Mouse (Mus musculus): ENCODE measurements around the gene Zfp710. TPM values are rescaled to one million over a fixed set of nuclear protein-coding genes. Genes with fewer than 3 reads are reported as not detected.

Gene Zfp710
- polyA plus RNA-seq, 1 experiment from 2014 or later, result 20.5 TPM

DNA sequence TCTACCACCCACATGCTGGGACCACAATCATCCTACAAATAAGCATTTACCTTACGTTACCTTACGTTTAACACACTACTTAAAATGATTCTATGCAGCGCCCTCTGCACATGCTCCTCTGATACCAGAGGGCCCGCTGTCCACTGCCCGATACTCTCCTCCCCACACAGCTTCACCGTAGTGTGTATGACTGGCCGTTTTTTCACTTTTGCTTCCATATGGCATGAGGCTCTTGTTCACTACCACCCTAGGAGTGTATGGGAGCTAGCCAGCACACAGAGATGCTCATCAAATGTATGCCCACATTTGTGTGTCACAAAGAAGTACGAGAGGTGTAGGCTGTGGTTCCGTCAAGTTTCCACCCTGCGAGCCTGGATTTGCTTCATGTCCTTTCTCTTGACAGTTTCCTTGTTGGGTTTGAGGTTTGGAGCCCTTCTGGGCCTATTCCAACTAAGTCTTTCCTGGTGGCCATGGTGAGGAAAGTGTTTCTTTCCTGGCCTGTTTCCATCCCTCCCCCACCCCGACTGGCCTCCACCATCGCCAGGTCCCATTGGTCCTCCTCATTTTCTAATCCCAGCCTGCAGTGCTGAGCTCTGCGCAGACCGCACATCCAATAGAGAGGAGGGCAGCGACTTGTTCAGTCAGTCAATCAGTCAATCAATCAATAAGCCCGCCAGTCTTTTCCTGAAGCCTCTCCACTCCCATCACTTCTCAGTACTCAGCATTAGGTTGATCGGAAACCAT, 37.6 kb downstream of the Zfp710 start:
- H3K4me1 ChIP-seq, result peaks cover 81% of the 10 kb centered on the region
- no peaks in the 10 kb centered on the region for H3K9me3 ChIP-seq (replicated peaks)
- H3K4me3 ChIP-seq (replicated peaks), result no peak overlapping the region
- no peak overlapping the region for H3K4me2 ChIP-seq
- H3K27me3 ChIP-seq, result no peaks in the 10 kb centered on the region
- 93% methylated on average over 17 of the region's 17 CpGs for WGBS
- no peaks in the 10 kb centered on the region for H3K36me3 ChIP-seq
- no peak overlapping the region for H3K9ac ChIP-seq
- no peak overlapping the region for H3K27ac ChIP-seq
- ATAC-seq (replicated peaks; ENCODE audit: low FRiP score), result no peak

GRCm38 (mm10) chr7:80063244-80063643, 38.6 kb downstream of the Zfp710 start:
- Histone ChIP-seq H3K36me3 (no peaks in the 10 kb centered on the region), H3K4me3 (replicated peaks) (no peak overlapping the region), H3K4me1 (peaks cover 79% of the 10 kb centered on the region), H3K27ac (no peak overlapping the region), H3K9me3 (replicated peaks) (no peaks in the 10 kb centered on the region), H3K27me3 (no peaks in the 10 kb centered on the region), H3K4me2 (no peak overlapping the region), H3K9ac (no peak overlapping the region)
- no peak for ATAC-seq (replicated peaks; ENCODE audit: low FRiP score)
- 68% methylated on average over 5 of the region's 5 CpGs for WGBS

GRCm38 (mm10) chr7:80063902-80064736, 39.5 kb downstream of the Zfp710 start:
- no peak for ATAC-seq (replicated peaks; ENCODE audit: low FRiP score)
- no peak overlapping the region for H3K4me3 ChIP-seq (replicated peaks)
- no peaks in the 10 kb centered on the region for H3K36me3 ChIP-seq
- H3K4me2 ChIP-seq, result no peak overlapping the region
- WGBS, result 79% methylated on average over 15 of the region's 15 CpGs
- no peak overlapping the region for H3K9ac ChIP-seq
- peaks cover 76% of the 10 kb centered on the region for H3K4me1 ChIP-seq
- no peaks in the 10 kb centered on the region for H3K27me3 ChIP-seq
- no peaks in the 10 kb centered on the region for H3K9me3 ChIP-seq (replicated peaks)
- H3K27ac ChIP-seq, result no peak overlapping the region

DNA sequence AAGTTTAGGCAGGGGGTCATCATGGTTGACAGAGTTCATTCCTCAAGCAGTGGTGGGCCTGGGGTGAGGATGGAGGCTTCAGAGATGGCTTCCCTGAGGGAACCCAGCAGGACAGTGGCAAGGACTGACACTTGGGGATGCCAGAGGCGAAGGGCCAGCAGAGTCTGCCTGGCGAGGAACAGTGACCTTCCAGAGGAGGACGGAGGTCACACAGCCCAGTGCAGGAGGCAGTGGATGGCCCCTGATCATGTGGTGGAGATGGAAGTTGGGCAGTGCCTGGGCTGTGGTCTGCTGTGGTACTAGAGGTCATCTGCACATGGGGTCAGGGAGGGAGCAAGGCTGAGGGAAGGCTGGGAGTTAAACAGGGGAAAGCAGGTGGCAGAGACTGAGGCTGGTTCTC, 40.6 kb downstream of the Zfp710 start:
- WGBS, result 89% methylated on average over 3 of the region's 3 CpGs
- ATAC-seq (replicated peaks; ENCODE audit: low FRiP score), result no peak

GRCm38 (mm10) chr7:80066675-80067455, 42.3 kb downstream of the Zfp710 start:
- Histone ChIP-seq H3K9me3 (replicated peaks) (no peaks in the 10 kb centered on the region), H3K4me1 (peaks cover 74% of the 10 kb centered on the region), H3K4me3 (replicated peaks) (no peak overlapping the region), H3K4me2 (no peak overlapping the region), H3K9ac (no peak overlapping the region), H3K36me3 (no peaks in the 10 kb centered on the region), H3K27me3 (no peaks in the 10 kb centered on the region), H3K27ac (peak overlapping the region; percentile 56; the same call in 1 of the 2 replicates)
- no peak for ATAC-seq (replicated peaks; ENCODE audit: low FRiP score)
- WGBS, result 59% methylated on average over 13 of the region's 13 CpGs

More for the DNA sequence above, 40.6 kb downstream of the Zfp710 start:
- H3K36me3 ChIP-seq, result no peaks in the 10 kb centered on the region
- H3K4me3 ChIP-seq (replicated peaks), result no peak overlapping the region
- peaks cover 76% of the 10 kb centered on the region for H3K4me1 ChIP-seq
- no peak overlapping the region for H3K9ac ChIP-seq
- H3K9me3 ChIP-seq (replicated peaks), result no peaks in the 10 kb centered on the region
- H3K27me3 ChIP-seq, result no peaks in the 10 kb centered on the region
- H3K27ac ChIP-seq, result no peak overlapping the region
- H3K4me2 ChIP-seq, result no peak overlapping the region

DNA sequence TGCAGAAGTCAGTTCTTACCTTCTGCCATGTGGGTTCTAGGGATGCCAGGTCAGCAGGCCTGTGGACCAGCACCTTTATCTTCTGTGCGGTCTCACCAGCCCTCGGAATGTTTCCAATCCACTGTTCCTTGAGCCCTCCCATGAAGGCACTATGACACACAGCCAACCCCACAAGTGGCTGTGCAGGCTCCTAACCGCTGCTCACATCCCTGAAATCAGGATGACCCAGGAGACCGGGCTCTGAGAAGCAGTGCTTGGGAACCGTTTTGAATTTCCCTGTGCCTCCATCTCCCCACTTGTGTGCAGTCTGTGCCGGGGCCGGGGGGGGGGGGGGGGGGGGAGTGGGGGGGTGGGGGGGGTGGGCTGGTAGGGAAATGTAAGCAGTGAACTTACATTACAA, 43.7 kb downstream of the Zfp710 start:
- ATAC-seq (replicated peaks; ENCODE audit: low FRiP score), result no peak
- Histone ChIP-seq H3K4me2 (no peak overlapping the region), H3K9me3 (replicated peaks) (no peaks in the 10 kb centered on the region), H3K4me1 (peaks cover 74% of the 10 kb centered on the region), H3K4me3 (replicated peaks) (no peak overlapping the region), H3K36me3 (no peaks in the 10 kb centered on the region), H3K27me3 (no peaks in the 10 kb centered on the region), H3K27ac (no peak overlapping the region), H3K9ac (no peak overlapping the region)
- WGBS, result 65% methylated on average over 5 of the region's 7 CpGs

DNA sequence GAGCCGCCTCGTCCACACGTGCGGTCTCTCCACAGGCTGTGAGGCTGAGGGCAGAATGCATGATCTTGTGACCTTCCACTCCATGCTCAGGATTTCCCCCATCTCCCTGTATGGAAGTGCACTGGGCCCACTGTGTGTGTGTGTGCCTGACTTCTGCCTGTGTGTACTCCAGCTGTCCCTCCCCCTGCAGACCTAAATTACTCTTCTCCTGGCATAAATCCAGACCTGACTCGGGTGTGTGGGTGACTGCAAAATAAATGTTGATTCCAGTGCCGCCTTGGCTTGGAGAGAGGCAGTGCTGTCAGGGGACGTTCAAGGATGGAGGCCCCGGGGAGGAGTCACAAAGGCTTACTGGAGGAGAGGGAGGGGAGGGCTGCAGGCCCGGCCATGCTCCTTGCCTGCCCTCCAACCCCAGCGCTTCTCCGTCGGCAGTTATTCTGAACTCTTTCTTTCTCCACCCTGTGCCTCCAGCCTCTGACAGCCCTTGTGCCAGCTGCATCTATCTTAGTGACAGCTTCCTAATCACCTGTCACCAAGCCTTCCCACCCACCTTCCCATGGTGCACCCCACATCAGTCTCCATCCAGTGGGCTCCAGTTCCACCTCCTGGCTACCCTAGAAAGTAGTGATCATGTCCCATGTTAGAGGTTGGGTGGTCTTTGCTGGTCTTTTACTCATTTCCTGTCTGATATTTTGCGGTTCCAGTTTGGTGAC, 45.2 kb downstream of the Zfp710 start:
- WGBS, result 13% methylated on average over 13 of the region's 13 CpGs
- no peaks in the 10 kb centered on the region for H3K9me3 ChIP-seq (replicated peaks)
- no peaks in the 10 kb centered on the region for H3K27me3 ChIP-seq
- no peak overlapping the region for H3K4me3 ChIP-seq (replicated peaks)
- peak overlapping the region; percentile 9; the same call in 1 of the 2 replicates for H3K4me2 ChIP-seq
- no peaks in the 10 kb centered on the region for H3K36me3 ChIP-seq
- H3K4me1 ChIP-seq, result peaks cover 75% of the 10 kb centered on the region
- peak overlapping the region; percentile 61 for H3K27ac ChIP-seq
- ATAC-seq (replicated peaks; ENCODE audit: low FRiP score), result peak; percentile 70
- H3K9ac ChIP-seq, result no peak overlapping the region

DNA sequence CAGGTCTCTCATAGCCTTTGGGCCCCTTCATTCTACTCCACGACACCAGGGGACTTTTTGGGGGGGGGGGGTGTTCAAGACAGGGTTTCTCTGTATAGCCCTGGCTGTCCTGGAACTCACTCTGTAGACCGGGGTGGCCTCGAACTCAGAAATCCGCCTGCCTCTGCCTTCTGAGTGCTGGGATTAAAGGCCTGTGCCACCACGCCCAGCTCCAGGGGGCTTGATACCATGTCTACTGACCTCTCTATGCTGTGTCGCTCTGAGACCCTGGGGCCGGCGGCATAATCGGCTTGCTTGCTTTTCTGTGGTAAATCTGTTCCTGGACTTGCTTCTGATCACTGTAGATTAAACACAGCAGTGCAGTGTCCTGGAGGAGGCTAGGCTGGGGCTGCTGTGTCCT, 46.6 kb downstream of the Zfp710 start:
- H3K27ac ChIP-seq, result no peak overlapping the region
- H3K27me3 ChIP-seq, result no peaks in the 10 kb centered on the region
- no peaks in the 10 kb centered on the region for H3K36me3 ChIP-seq
- ATAC-seq (replicated peaks; ENCODE audit: low FRiP score), result no peak
- no peak overlapping the region for H3K4me3 ChIP-seq (replicated peaks)
- WGBS, result 90% methylated on average over 9 of the region's 9 CpGs
- no peak overlapping the region for H3K9ac ChIP-seq
- no peaks in the 10 kb centered on the region for H3K9me3 ChIP-seq (replicated peaks)
- H3K4me1 ChIP-seq, result peaks cover 85% of the 10 kb centered on the region
- no peak overlapping the region for H3K4me2 ChIP-seq

GRCm38 (mm10) chr7:80072297-80072696, 47.7 kb downstream of the Zfp710 start:
- Histone ChIP-seq H3K4me3 (replicated peaks) (no peak overlapping the region), H3K27ac (no peak overlapping the region), H3K4me1 (peaks cover 85% of the 10 kb centered on the region), H3K27me3 (no peaks in the 10 kb centered on the region), H3K36me3 (no peaks in the 10 kb centered on the region), H3K9me3 (replicated peaks) (no peaks in the 10 kb centered on the region), H3K9ac (no peak overlapping the region), H3K4me2 (no peak overlapping the region)
- no peak for ATAC-seq (replicated peaks; ENCODE audit: low FRiP score)
- WGBS, result 51% methylated on average over 6 of the region's 6 CpGs

DNA sequence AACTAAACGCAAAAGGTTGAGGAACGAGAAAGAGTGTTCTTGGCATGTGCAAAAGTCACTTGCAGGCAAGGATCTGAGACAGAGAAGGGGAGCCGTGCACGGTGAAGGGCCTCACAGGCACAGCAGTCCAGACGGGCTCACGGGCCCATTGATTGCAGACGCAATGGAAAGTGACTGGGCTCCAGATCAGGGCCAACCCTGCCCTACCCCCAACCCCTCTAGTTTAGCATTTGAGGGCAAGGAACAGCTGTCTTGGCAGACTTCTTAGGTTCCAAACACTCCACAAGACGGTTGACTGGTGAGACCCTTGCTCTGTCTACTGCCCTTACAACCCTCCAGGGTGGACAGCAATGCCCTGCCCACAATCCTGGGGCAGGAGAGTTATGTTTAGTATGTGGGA, 48.9 kb downstream of the Zfp710 start:
- H3K36me3 ChIP-seq, result no peaks in the 10 kb centered on the region
- no peaks in the 10 kb centered on the region for H3K27me3 ChIP-seq
- peaks cover 87% of the 10 kb centered on the region for H3K4me1 ChIP-seq
- H3K27ac ChIP-seq, result no peak overlapping the region
- H3K4me2 ChIP-seq, result no peak overlapping the region
- no peak overlapping the region for H3K9ac ChIP-seq
- no peak for ATAC-seq (replicated peaks; ENCODE audit: low FRiP score)
- H3K4me3 ChIP-seq (replicated peaks), result no peak overlapping the region
- H3K9me3 ChIP-seq (replicated peaks), result no peaks in the 10 kb centered on the region
- WGBS, result 73% methylated on average over 8 of the region's 8 CpGs

DNA sequence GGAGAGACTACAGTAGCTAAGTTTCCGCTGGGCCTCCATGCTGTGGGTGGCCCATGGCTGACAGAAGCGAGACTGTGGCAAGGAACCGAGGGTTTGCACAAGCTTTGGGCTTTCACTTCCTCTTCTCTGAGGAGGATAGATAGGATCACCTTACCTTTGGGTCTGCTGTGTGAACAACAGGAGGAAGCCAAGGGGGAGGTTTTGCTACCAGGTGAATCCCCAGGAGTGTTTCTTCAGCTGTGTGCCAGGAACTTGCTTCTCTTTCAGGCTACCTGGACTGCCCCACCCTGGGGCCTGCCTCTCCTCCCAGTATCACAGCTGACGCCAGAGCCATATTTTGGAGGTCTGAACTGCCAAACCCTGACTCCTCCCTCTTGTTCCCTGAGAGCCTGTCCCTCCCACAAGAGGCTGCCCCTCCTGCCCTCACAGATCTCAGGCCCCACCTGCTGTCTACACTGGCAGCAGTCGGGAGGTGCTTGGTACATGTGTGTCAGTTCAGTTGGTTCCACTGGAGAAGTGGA, 50.4 kb downstream of the Zfp710 start:
- ATAC-seq (replicated peaks; ENCODE audit: low FRiP score), result no peak
- peaks cover 88% of the 10 kb centered on the region for H3K4me1 ChIP-seq
- H3K4me3 ChIP-seq (replicated peaks), result no peak overlapping the region
- peak overlapping the region; percentile 60 for H3K27ac ChIP-seq
- H3K36me3 ChIP-seq, result no peaks in the 10 kb centered on the region
- no peak overlapping the region for H3K4me2 ChIP-seq
- H3K27me3 ChIP-seq, result no peaks in the 10 kb centered on the region
- H3K9me3 ChIP-seq (replicated peaks), result no peaks in the 10 kb centered on the region
- WGBS, result 32% methylated on average over 5 of the region's 5 CpGs
- no peak overlapping the region for H3K9ac ChIP-seq

All from kidney, embryonic 15.5 days (tissue).